Mouse (Mus musculus) liver, embryonic 14.5 days (tissue): Measurements from ENCODE around the gene Gm4707. TPM values are rescaled to one million over a fixed set of nuclear protein-coding genes. Genes with fewer than 3 reads are reported as not detected.
A peak's percentile ranks its signal among the peaks of the same experiment; 100 is the strongest.

ENCODE experiments used
- ATAC-seq: fragments of 200-750 bp; cut with Nextera tagmentation; 2 replicates; pipeline ENCODE4 v1.8.0; 2017; ENCODE audit warnings: moderate number of reproducible peaks, mild to moderate bottlenecking, moderate library complexity; ENCODE audit not compliant: insufficient read depth
- DNase-seq, 3 experiments: peaks; one replicate each; pipeline ENCODE4 v3.0.0-alpha.2; 2012 to 2013; ENCODE audit warnings: low read depth in 3 of 3, low spot score in 3 of 3
- H3K27ac ChIP-seq: fragments of 300-500 bp; sonication (generic); 2 replicates; pipeline ENCODE4 v1.5.1; 2014; ENCODE audit warnings: moderate library complexity, mild to moderate bottlenecking, control low read depth, inconsistent platforms
- H3K27me3 ChIP-seq: fragments of 300-500 bp; sonication (generic); 2 replicates; pipeline ENCODE4 v1.6.1; 2014; ENCODE audit warnings: mild to moderate bottlenecking, low read length, moderate library complexity; ENCODE audit not compliant: control insufficient read depth, insufficient read depth
- H3K36me3 ChIP-seq: fragments of 300-500 bp; sonication (generic); replicated peaks from 2 replicates; pipeline ENCODE4 v1.6.1; 2014; ENCODE audit warnings: low read depth; ENCODE audit not compliant: control insufficient read depth, insufficient read depth
- H3K4me1 ChIP-seq, 2 experiments: fragments of 200-500 bp in 1 of 2; fragments of 300-500 bp in 1 of 2; sonication (generic) in 1 of 2; replicated peaks; 2 replicates each; pipeline ENCODE4 v1.6.1; 2012 to 2014; ENCODE audit warnings: antibody characterized with exemption in 1 of 2, inconsistent platforms in 1 of 2, low read length in 1 of 2; ENCODE audit not compliant: control insufficient read depth in 2 of 2, insufficient read depth in 2 of 2
- H3K4me2 ChIP-seq: fragments of 300-500 bp; sonication (generic); 2 replicates; pipeline ENCODE4 v1.6.1; 2014; ENCODE audit warnings: low read depth, mild to moderate bottlenecking, control low read depth, moderate library complexity
- H3K4me3 ChIP-seq, 2 experiments: fragments of 200-500 bp in 1 of 2; fragments of 300-500 bp in 1 of 2; sonication (generic) in 1 of 2; 2 replicates each; pipeline ENCODE4 v1.5.1; 2012 to 2014; ENCODE audit warnings: low read depth in 2 of 2, low read length in 2 of 2, mild to moderate bottlenecking in 2 of 2, control low read depth in 1 of 2, inconsistent platforms in 1 of 2, moderate library complexity in 1 of 2; ENCODE audit not compliant: insufficient read depth in 1 of 2
- H3K9ac ChIP-seq: fragments of 300-500 bp; sonication (generic); replicated peaks from 2 replicates; pipeline ENCODE4 v1.6.1; 2014; ENCODE audit warnings: mild to moderate bottlenecking, control low read depth, moderate library complexity
- H3K9me3 ChIP-seq: fragments of 300-500 bp; sonication (generic); 2 replicates; pipeline ENCODE4 v1.6.1; 2016; ENCODE audit warnings: low read length, mixed read lengths; ENCODE audit not compliant: control insufficient read depth
- CTCF ChIP-seq: IDR thresholded peaks from 2 replicates; pipeline ENCODE4 v1.5.1; 2016; ENCODE audit warnings: antibody characterized with exemption, low read depth, control low read depth
- EP300 ChIP-seq: IDR thresholded peaks from 2 replicates; pipeline ENCODE4 v1.6.1; 2016; ENCODE audit warnings: antibody characterized with exemption, low read depth
- WGBS: fragments of 180-500 bp; shearing (Covaris S2); extraction: QIAGEN DNeasy Blood & Tissue Kit; methylation state at CpG from one replicate; pipeline ENCODE4 v1.1.7; 2014; ENCODE audit not compliant: insufficient replicate concordance; 5-methylcytosine and 5-hydroxymethylcytosine counted together
- polyA plus RNA-seq, 2 experiments: library from polyadenylated mRNA; depleted of rRNA in 1 of 2; stranded (reverse) in 1 of 2; unstranded in 1 of 2; fragments of >200 nt; fragmentation: Nextera tagmentation in 1 of 2; extraction: Ambion mirVana in 1 of 2; gene quantifications; 2 replicates each; pipeline versions ENCODE4 v1.2.1 to v1.2.3; 2012 to 2014

Gm4707 gene
- polyA plus RNA-seq (2012; rRNA removed): 0.19 and 0.21 TPM in 2 replicates
- 0.15 and 1.1 TPM in 2 replicates for polyA plus RNA-seq (2014; fragmentation: Nextera tagmentation; extraction: Ambion mirVana)

GRCm38 (mm10) chr17:71459818-71460217 lies at the start of gene Gm4707:
Gene Gm4707, minus strand, starts transcription at chr17:71459918.
- no peak for ATAC-seq
- Histone ChIP-seq H3K4me2 (no peak within 1 kb of the TSS), H3K9ac (no peak within 1 kb of the TSS), H3K4me3 (no peak within 1 kb of the TSS), H3K27me3 (no peaks in the 10 kb centered on the region), H3K36me3 (peaks cover 28% of the 10 kb centered on the region), H3K4me1 (no peaks in the 10 kb centered on the region), H3K27ac (no peak within 1 kb of the TSS), H3K9me3 (no peaks in the 10 kb centered on the region)
- no peak for DNase-seq
- WGBS: 93% methylated on average over 2 of the region's 2 CpGs
- TF ChIP-seq CTCF (no peak), EP300 (no peak)

GRCm38 (mm10) chr17:71506832-71507231 lies 47.1 kb upstream of the Gm4707 start:
- ATAC-seq (no peak), DNase-seq (no peak)
- no peak for TF ChIP-seq CTCF
- no peak for TF ChIP-seq EP300
- Histone ChIP-seq H3K9me3 (no peaks in the 10 kb centered on the region), H3K27me3 (no peaks in the 10 kb centered on the region), H3K4me3 (no peak overlapping the region), H3K4me1 (peaks cover 0 to 7% of the 10 kb centered on the region in 2 experiments; a peak in 2 of 4 replicates), H3K27ac (no peak overlapping the region), H3K4me2 (no peak overlapping the region), H3K9ac (no peak overlapping the region), H3K36me3 (peaks cover 87% of the 10 kb centered on the region)
- WGBS: 88% methylated on average over 8 of the region's 8 CpGs

- Histone ChIP-seq H3K27ac (no peak overlapping the region), H3K27me3 (no peaks in the 10 kb centered on the region), H3K36me3 (peaks cover 56% of the 10 kb centered on the region), H3K4me3 (no peak overlapping the region), H3K9me3 (no peaks in the 10 kb centered on the region), H3K9ac (no peak overlapping the region), H3K4me1 (peaks cover 0 to 7% of the 10 kb centered on the region in 2 experiments; a peak in 2 of 4 replicates), H3K4me2 (no peak overlapping the region)
- no peak for TF ChIP-seq CTCF
- WGBS: 79% methylated on average over 4 of the region's 4 CpGs
- ATAC-seq (no peak), DNase-seq (no peak)
These were observed 36.1 kb upstream of the Gm4707 start for GRCm38 (mm10) chr17:71495784-71496183.

GRCm38 (mm10) chr17:71491332-71491686 lies 31.6 kb upstream of the Gm4707 start:
- H3K27ac ChIP-seq: peak overlapping the region; percentile 52; the same call in 1 of the 2 replicates
- no peak for DNase-seq
- peak overlapping the region; percentile 1; the same call in 1 of the 2 replicates for H3K4me2 ChIP-seq
- no peak overlapping the region for H3K4me3 ChIP-seq
- H3K27me3 ChIP-seq: no peaks in the 10 kb centered on the region
- TF ChIP-seq CTCF: no peak
- TF ChIP-seq EP300: no peak
- H3K4me1 ChIP-seq: peaks cover 12 to 22% of the 10 kb centered on the region in 2 experiments
- no peaks in the 10 kb centered on the region for H3K9me3 ChIP-seq
- peaks cover 15% of the 10 kb centered on the region for H3K36me3 ChIP-seq
- H3K9ac ChIP-seq: no peak overlapping the region
- no peak for ATAC-seq
- WGBS: 38% methylated on average over 4 of the region's 4 CpGs

- no peaks in the 10 kb centered on the region for H3K27me3 ChIP-seq
- no peaks in the 10 kb centered on the region for H3K9me3 ChIP-seq
- DNase-seq (no peak), ATAC-seq (peak; percentile 73)
- peak overlapping the region; percentile 1; the same call in 1 of the 2 replicates for H3K4me2 ChIP-seq
- peaks cover 14 to 22% of the 10 kb centered on the region in 2 experiments for H3K4me1 ChIP-seq
- H3K36me3 ChIP-seq: peaks cover 9% of the 10 kb centered on the region
- TF ChIP-seq EP300: peak; percentile 49
- no peak for TF ChIP-seq CTCF
- no peak overlapping the region for H3K4me3 ChIP-seq
- H3K27ac ChIP-seq: peak overlapping the region; percentile 52
- no peak overlapping the region for H3K9ac ChIP-seq
- 17% methylated on average over 9 of the region's 9 CpGs for WGBS
These were observed 31.1 kb upstream of the Gm4707 start for GRCm38 (mm10) chr17:71490666-71491331.
